Mouse (Mus musculus) heart, adult 18-20 months (tissue): ENCODE measurements around the gene Btg1-ps2. TPM values are rescaled to one million over a fixed set of nuclear protein-coding genes. Genes with fewer than 3 reads are reported as not detected.
"Not testable (repeated sequence)": the region's sequence is repeated elsewhere in the genome, so short reads cannot be mapped to it uniquely, and the experiment has no call there.

Source experiments
- DNase-seq, 2 experiments: peaks; one replicate each; pipeline ENCODE4 v3.0.0; 2021 to 2022; ENCODE audit warnings: mixed read lengths in 1 of 2
- long read RNA-seq, 2 experiments: library from polyadenylated mRNA; stranded (forward); transcript quantifications; one replicate each; pipeline ENCODE4 v2.0.0; 2021
- total RNA-seq, 2 experiments: library from RNA; stranded (reverse); gene quantifications; 2 replicates each; pipeline ENCODE4 v1.2.3; 2021

The Btg1-ps2 gene
- not detected for total RNA-seq
- long read RNA-seq, experiment 1: 0 reads
- long read RNA-seq, experiment 2: 0 reads

- not testable (repeated sequence) for DNase-seq
Measured at GRCm38 (mm10) chrX:38043014-38043413, at the start of gene Btg1-ps2. TSS of gene Btg1-ps2 (minus strand) at chrX:38043114.

- DNase-seq: no peak
Measured at GRCm38 (mm10) chrX:38085041-38085440, 42.1 kb upstream of the Btg1-ps2 start, which contains the start of gene Rhox11. TSS of gene Rhox11 (minus strand) at chrX:38085141.

- peak; percentile 1 to 44 for DNase-seq
Measured at GRCm38 (mm10) chrX:38084226-38084625, 41.3 kb upstream of the Btg1-ps2 start.

GRCm38 (mm10) chrX:38066175-38066574 lies 23.3 kb upstream of the Btg1-ps2 start, which contains the start of gene Rhox10:
TSS of gene Rhox10 (plus strand) at chrX:38066475.
- no peak for DNase-seq

GRCm38 (mm10) chrX:38061544-38061943 lies 18.6 kb upstream of the Btg1-ps2 start:
- no peak for DNase-seq

GRCm38 (mm10) chrX:38039666-38040065 lies 3.2 kb downstream of the Btg1-ps2 start:
- no peak for DNase-seq

GRCm38 (mm10) chrX:38033841-38034240 lies 9.1 kb downstream of the Btg1-ps2 start:
- no peak for DNase-seq

GRCm38 (mm10) chrX:38018597-38018996 lies 24.3 kb downstream of the Btg1-ps2 start, which contains the start of gene Btg1-ps1:
TSS of gene Btg1-ps1 (minus strand) at chrX:38018815.
- DNase-seq: peak in 1 of 2 experiments; percentile 1

GRCm38 (mm10) chrX:38008756-38009155 lies 34.2 kb downstream of the Btg1-ps2 start:
- peak in 1 of 2 experiments; percentile 1 for DNase-seq

Other genes starting within 250 kb of the Btg1-ps2 start
- gene Rhox5, start 238.3 kb downstream of the Btg1-ps2 start, total RNA-seq: 1 to 10 TPM in 1 of 2 experiments, under 1 TPM in 1; 0.80 to 2.1 TPM
- not detected for gene Rhox6, start 216.2 kb downstream of the Btg1-ps2 start, total RNA-seq
- not detected for gene Rhox7a, start 211.4 kb downstream of the Btg1-ps2 start, total RNA-seq
- gene Rhox8, start 164.2 kb downstream of the Btg1-ps2 start, total RNA-seq: not detected
- not detected for gene Rhox7b, start 145.9 kb downstream of the Btg1-ps2 start, total RNA-seq
- gene Rhox9, start 141.3 kb downstream of the Btg1-ps2 start, total RNA-seq: not detected
- gene Btg1-ps1, start 24.3 kb downstream of the Btg1-ps2 start, total RNA-seq: not detected
- gene Rhox10, start 23.4 kb upstream of the Btg1-ps2 start, total RNA-seq: not detected
- not detected for gene Rhox11, start 42.0 kb upstream of the Btg1-ps2 start, total RNA-seq
- not detected for gene Rhox12, start 67.8 kb upstream of the Btg1-ps2 start, total RNA-seq
- not detected for gene Rhox13, start 78.1 kb upstream of the Btg1-ps2 start, total RNA-seq
- gene Zbtb33, start 146.7 kb upstream of the Btg1-ps2 start, total RNA-seq: 10 to 100 TPM in 1 of 2 experiments, 1 to 10 TPM in 1; 9.4 to 11.5 TPM
- gene Tmem255a, start 209.3 kb upstream of the Btg1-ps2 start, total RNA-seq: 1 to 10 TPM; 1.0 to 1.5 TPM